Mouse (Mus musculus): ENCODE measurements around the gene Gm12830.

DNA sequence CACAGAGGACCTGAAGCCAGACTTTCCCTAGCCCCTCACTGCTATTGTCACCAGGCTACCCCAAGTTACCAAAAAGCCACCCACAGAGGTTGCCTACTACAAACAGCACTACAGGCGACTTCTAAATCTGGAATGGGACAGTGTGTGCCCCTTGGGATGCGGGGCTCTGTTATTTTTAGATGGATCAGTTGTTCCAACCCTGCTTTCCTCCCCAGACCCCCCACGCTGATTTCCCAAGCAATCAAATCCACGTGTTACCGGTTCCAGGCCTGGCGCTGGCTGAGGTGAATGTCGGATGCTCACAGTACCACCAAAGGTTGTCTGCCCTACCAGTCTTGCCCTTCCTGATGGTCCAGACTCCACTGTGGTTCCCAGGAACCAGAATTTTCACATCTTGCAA lies 38.7 kb upstream of the Gm12830 start:
- no peak for TF ChIP-seq GATA1 (IDR thresholded peaks at IDR 0.05; ENCODE audit: borderline replicate concordance, low read length)
- TF ChIP-seq FLI1 (IDR thresholded peaks at IDR 0.05; ENCODE audit: low read length) = no peak

Data from megakaryocyte, embryonic 14.5 days (primary cell).